Mouse (Mus musculus) thymus, adult 2 months (tissue): ENCODE measurements around the gene Rbfox2.

ENCODE experiments used
- CTCF ChIP-seq: fragments of 200-500 bp; IDR thresholded peaks from 2 replicates; pipeline ENCODE4 v1.5.1; 2012; ENCODE audit warnings: mild to moderate bottlenecking, control low read depth, low read length, moderate library complexity, borderline replicate concordance; ENCODE audit not compliant: control insufficient read depth, poor library complexity, insufficient read depth; ENCODE audit errors: extremely low read depth
- POLR2A ChIP-seq: fragments of 200-500 bp; IDR thresholded peaks from 2 replicates; pipeline ENCODE4 v1.6.1; 2012; ENCODE audit warnings: mild to moderate bottlenecking, low read length, control low read depth, moderate library complexity; ENCODE audit not compliant: control insufficient read depth, poor library complexity, insufficient read depth; ENCODE audit errors: extremely low read depth

DNA sequence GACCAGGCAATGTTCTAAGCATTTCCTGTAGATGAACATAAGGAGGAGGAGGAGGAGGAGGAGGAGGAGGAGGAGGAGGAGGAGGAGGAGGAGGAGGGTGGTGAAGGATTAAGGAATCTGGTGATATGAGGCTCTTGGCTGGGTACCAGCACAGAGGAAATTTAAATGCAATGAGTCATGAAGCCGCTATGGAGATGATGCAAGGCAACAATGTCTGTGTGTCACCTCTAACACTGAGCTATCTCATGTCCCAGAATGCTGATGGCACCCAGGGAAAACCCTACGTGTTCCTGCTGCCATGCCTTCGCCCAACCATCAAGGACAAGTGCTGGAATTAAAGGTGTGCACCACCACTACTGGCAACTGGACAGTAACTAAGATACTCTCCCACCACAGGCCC lies 237.8 kb downstream of the Rbfox2 start:
- TF ChIP-seq CTCF (no peak), POLR2A (no peak)
